Mouse (Mus musculus) limb, embryonic 15.5 days (tissue): ENCODE results near the gene Pnrc1. TPM values are rescaled to one million over a fixed set of nuclear protein-coding genes. Genes with fewer than 3 reads are reported as not detected.

Experiments
- ATAC-seq: fragments of 200-750 bp; cut with Nextera tagmentation; 2 replicates; pipeline ENCODE4 v1.8.0; 2017; ENCODE audit warnings: low read depth, moderate TSS enrichment; ENCODE audit not compliant: insufficient number of reproducible peaks, low FRiP score, low TSS enrichment
- H3K27ac ChIP-seq: fragments of 300-500 bp; sonication (generic); 2 replicates; pipeline ENCODE4 v1.5.1; 2015; ENCODE audit warnings: moderate library complexity, mild to moderate bottlenecking, inconsistent platforms
- H3K27me3 ChIP-seq: fragments of 300-500 bp; sonication (generic); 2 replicates; pipeline ENCODE4 v1.6.1; 2015; ENCODE audit warnings: inconsistent platforms
- H3K36me3 ChIP-seq: fragments of 300-500 bp; sonication (generic); 2 replicates; pipeline ENCODE4 v1.6.1; 2015; ENCODE audit warnings: inconsistent platforms
- H3K4me1 ChIP-seq: fragments of 300-500 bp; sonication (generic); 2 replicates; pipeline ENCODE4 v1.6.1; 2015; ENCODE audit warnings: inconsistent platforms
- H3K4me2 ChIP-seq: fragments of 300-500 bp; sonication (generic); 2 replicates; pipeline ENCODE4 v1.6.1; 2015; ENCODE audit warnings: mild to moderate bottlenecking, inconsistent platforms
- H3K4me3 ChIP-seq: fragments of 300-500 bp; sonication (generic); 2 replicates; pipeline ENCODE4 v1.5.1; 2015; ENCODE audit warnings: mild to moderate bottlenecking, inconsistent platforms
- H3K9ac ChIP-seq: fragments of 300-500 bp; sonication (generic); 2 replicates; pipeline ENCODE4 v1.6.1; 2015; ENCODE audit warnings: inconsistent platforms
- H3K9me3 ChIP-seq: fragments of 300-500 bp; sonication (generic); 2 replicates; pipeline ENCODE4 v1.6.1; 2016; ENCODE audit warnings: inconsistent platforms
- WGBS: fragments of 180-500 bp; shearing (Covaris S2); methylation state at CpG from one replicate; pipeline ENCODE4 v1.1.7; 2015; 5-methylcytosine and 5-hydroxymethylcytosine counted together
- polyA plus RNA-seq: library from polyadenylated mRNA; unstranded; fragments of >200 nt; fragmentation: Nextera tagmentation; extraction: Ambion mirVana; gene quantifications from 2 replicates; pipeline ENCODE4 v1.2.1, GENCODE M21; 2015

The Pnrc1 gene
- polyA plus RNA-seq, 1 experiment from 2014 or later: 98.1 TPM

- H3K36me3 ChIP-seq: no peaks in the 10 kb centered on the region
- H3K4me3 ChIP-seq: no peak overlapping the region
- no peaks in the 10 kb centered on the region for H3K9me3 ChIP-seq
- H3K4me2 ChIP-seq: no peak overlapping the region
- no peaks in the 10 kb centered on the region for H3K4me1 ChIP-seq
- H3K27me3 ChIP-seq: no peaks in the 10 kb centered on the region
- ATAC-seq: no peak
- H3K9ac ChIP-seq: no peak overlapping the region
- H3K27ac ChIP-seq: no peak overlapping the region
- 16% methylated on average over 16 of the region's 16 CpGs for WGBS
Measured at GRCm38 (mm10) chr4:33292409-33293370, 2.7 kb upstream of the Pnrc1 start.

GRCm38 (mm10) chr4:33290878-33291277, 915 bp upstream of the Pnrc1 start:
- no peak overlapping the region for H3K9ac ChIP-seq
- H3K4me3 ChIP-seq: no peak overlapping the region
- no peaks in the 10 kb centered on the region for H3K9me3 ChIP-seq
- no peak overlapping the region for H3K4me2 ChIP-seq
- 59% methylated on average over 4 of the region's 4 CpGs for WGBS
- no peaks in the 10 kb centered on the region for H3K36me3 ChIP-seq
- H3K27ac ChIP-seq: no peak overlapping the region
- no peaks in the 10 kb centered on the region for H3K4me1 ChIP-seq
- ATAC-seq: no peak
- no peaks in the 10 kb centered on the region for H3K27me3 ChIP-seq

- Histone ChIP-seq H3K27ac (peak overlapping the region; percentile 64), H3K9me3 (no peaks in the 10 kb centered on the region), H3K4me2 (peak overlapping the region; percentile 38), H3K27me3 (no peaks in the 10 kb centered on the region), H3K36me3 (no peaks in the 10 kb centered on the region), H3K9ac (no peak overlapping the region; the same call in 1 of the 2 replicates), H3K4me1 (no peaks in the 10 kb centered on the region), H3K4me3 (peak overlapping the region; percentile 36)
- 72% methylated on average over 12 of the region's 12 CpGs for WGBS
- no peak for ATAC-seq
Measured at GRCm38 (mm10) chr4:33289106-33289650, 785 bp downstream of the Pnrc1 start.

DNA sequence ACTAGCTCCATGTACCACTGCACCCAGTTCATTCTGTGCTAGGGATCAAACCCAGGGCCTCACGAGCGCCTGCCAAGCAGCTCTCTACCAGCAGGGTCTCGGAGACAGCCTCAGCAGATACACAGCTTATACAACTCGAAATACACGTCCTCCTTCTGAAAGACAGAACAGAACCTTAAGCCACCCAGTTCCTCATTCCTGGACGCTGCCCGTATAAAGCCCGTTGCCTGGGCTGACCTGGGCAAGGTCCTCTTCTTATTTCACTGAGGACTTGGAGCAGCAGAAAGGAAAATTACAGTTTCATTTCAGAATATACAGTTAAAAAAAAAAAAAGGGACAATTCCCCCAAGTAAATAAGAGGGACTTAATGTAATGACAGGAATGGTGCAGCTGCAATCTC, 4.5 kb downstream of the Pnrc1 start:
- Histone ChIP-seq H3K36me3 (no peaks in the 10 kb centered on the region), H3K4me2 (no peak overlapping the region), H3K27ac (no peak overlapping the region), H3K4me3 (no peak overlapping the region), H3K9me3 (no peaks in the 10 kb centered on the region), H3K27me3 (no peaks in the 10 kb centered on the region), H3K4me1 (no peaks in the 10 kb centered on the region), H3K9ac (no peak overlapping the region)
- 90% methylated on average over 8 of the region's 8 CpGs for WGBS
- no peak for ATAC-seq

- Histone ChIP-seq H3K27me3 (no peaks in the 10 kb centered on the region), H3K4me1 (no peaks in the 10 kb centered on the region), H3K27ac (no peak overlapping the region), H3K9ac (no peak overlapping the region), H3K9me3 (no peaks in the 10 kb centered on the region), H3K36me3 (no peaks in the 10 kb centered on the region), H3K4me3 (no peak overlapping the region), H3K4me2 (no peak overlapping the region)
- WGBS: 77% methylated on average over 5 of the region's 5 CpGs
- ATAC-seq: no peak
Measured at GRCm38 (mm10) chr4:33284083-33284880, 5.7 kb downstream of the Pnrc1 start.

GRCm38 (mm10) chr4:33281891-33282685, 7.9 kb downstream of the Pnrc1 start:
- no peak overlapping the region for H3K9ac ChIP-seq
- no peaks in the 10 kb centered on the region for H3K27me3 ChIP-seq
- no peaks in the 10 kb centered on the region; the same call in 1 of the 2 replicates for H3K4me1 ChIP-seq
- WGBS: 75% methylated on average over 3 of the region's 3 CpGs
- no peak overlapping the region for H3K4me2 ChIP-seq
- no peaks in the 10 kb centered on the region for H3K9me3 ChIP-seq
- ATAC-seq: no peak
- no peaks in the 10 kb centered on the region for H3K36me3 ChIP-seq
- no peak overlapping the region for H3K4me3 ChIP-seq
- no peak overlapping the region for H3K27ac ChIP-seq

GRCm38 (mm10) chr4:33273437-33273836, 16.5 kb downstream of the Pnrc1 start:
- Histone ChIP-seq H3K9ac (no peak overlapping the region), H3K36me3 (no peaks in the 10 kb centered on the region), H3K4me1 (no peaks in the 10 kb centered on the region; the same call in 1 of the 2 replicates), H3K9me3 (no peaks in the 10 kb centered on the region), H3K4me3 (no peak overlapping the region), H3K27me3 (no peaks in the 10 kb centered on the region), H3K4me2 (no peak overlapping the region), H3K27ac (no peak overlapping the region)
- 48% methylated on average over 3 of the region's 3 CpGs for WGBS
- no peak for ATAC-seq

DNA sequence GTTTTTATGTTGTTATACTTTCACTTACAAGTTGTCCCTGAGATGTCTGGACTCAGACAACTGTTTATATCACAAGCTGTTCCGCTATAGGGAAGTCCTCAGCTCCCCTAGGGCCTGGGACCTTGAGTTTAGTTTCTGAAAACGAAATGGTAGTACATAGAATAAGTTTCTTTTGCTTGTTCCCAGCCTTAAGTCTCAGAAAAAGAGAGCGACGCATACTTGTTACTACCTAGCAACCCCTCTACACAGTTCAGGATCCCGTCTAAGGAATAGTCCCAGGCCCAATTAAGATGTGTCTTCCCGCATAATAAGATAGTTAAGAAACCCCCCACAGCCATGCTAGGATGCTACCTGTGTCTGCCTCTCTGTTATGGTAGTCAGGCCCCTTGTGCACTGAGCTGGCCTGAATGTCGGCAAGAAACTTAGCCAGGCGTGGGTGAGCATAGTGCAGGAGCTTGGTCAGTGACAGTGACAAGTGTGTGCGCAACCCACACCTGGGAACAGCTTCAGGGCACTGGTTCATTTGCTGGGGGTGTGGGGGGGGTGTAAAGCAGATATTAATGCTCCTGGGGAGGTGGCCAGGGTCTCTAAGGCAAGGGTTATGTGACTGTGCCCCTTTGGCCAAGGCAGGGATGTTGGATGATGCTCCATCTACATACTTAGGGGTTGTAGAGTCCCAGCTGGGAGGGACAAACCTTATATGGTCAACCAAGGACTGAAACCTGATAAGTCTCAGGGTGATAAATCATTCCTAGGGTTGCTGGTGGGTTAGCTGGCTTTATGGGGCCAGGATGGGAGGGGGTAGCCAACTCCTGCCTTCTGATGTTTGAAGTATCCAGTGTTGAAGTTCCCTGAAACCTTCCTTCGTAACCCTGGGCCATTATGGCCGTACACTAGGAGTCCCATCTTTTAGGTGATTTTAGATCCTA, 19.3 kb downstream of the Pnrc1 start:
- H3K4me3 ChIP-seq: no peak overlapping the region
- 76% methylated on average over 11 of the region's 11 CpGs for WGBS
- no peaks in the 10 kb centered on the region for H3K27me3 ChIP-seq
- no peaks in the 10 kb centered on the region for H3K36me3 ChIP-seq
- H3K9me3 ChIP-seq: no peaks in the 10 kb centered on the region
- no peaks in the 10 kb centered on the region for H3K4me1 ChIP-seq
- no peak overlapping the region for H3K4me2 ChIP-seq
- H3K9ac ChIP-seq: no peak overlapping the region
- no peak for ATAC-seq
- H3K27ac ChIP-seq: no peak overlapping the region

DNA sequence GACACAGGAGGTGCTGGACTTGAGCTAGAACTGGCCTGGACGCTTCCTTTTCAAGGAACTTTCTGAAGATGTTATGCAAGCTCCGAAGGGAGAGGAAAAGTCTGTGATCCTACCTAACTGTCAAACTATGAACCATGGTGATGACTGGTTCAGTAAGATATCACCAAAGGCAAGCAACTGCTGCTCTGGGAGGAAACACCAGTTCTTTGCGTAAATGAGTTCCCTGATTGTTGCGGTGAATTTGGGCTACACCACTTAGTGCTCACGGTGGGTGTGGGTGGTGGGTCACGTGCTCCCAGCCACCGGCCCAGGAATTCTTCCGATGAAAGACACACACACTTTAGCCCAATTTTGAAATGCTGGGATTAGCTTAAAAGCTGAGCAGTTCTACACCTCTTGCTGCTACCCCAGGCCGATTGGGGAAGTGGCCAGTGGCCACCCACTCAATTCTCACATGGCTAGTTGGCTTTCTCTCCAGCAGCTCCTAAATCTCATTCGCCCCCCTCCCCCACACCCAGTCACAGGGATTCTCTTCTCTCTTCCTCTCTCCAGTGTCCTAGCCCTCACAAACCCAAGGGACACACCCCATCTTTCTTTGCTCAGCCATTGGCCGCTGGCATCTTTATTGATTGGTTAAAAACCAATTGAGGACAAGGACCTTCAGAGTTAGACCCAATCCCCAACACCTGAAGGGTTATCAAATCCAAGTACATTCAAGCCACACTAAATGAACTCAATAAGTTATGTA, 24.8 kb downstream of the Pnrc1 start:
- no peak overlapping the region for H3K27ac ChIP-seq
- 88% methylated on average over 11 of the region's 11 CpGs for WGBS
- ATAC-seq: no peak

DNA sequence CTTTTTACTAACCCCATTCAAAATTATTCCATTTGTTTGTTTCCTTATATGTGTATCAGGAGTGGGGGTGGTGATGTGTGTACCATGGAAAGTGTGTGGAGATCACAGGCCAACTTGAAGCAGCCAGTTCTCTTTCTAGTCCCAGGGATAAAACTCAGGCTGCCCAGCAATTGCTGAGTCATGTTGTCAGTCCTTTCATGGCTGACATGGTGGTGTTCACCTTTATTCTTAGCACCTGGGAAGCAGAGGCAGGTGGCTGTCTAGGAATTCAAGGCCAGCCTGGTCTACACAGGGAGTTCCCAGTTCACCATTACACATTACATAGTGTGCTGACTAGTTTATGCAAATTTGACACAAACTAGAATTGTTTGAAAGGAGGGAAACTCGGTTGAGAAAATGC, 27.1 kb downstream of the Pnrc1 start:
- H3K27me3 ChIP-seq: no peaks in the 10 kb centered on the region
- no peaks in the 10 kb centered on the region for H3K36me3 ChIP-seq
- peaks cover 6% of the 10 kb centered on the region; the same call in 1 of the 2 replicates for H3K4me1 ChIP-seq
- WGBS: 89% methylated on average over 1 of the region's 1 CpGs
- H3K4me2 ChIP-seq: no peak overlapping the region
- no peak overlapping the region for H3K4me3 ChIP-seq
- no peaks in the 10 kb centered on the region for H3K9me3 ChIP-seq
- H3K9ac ChIP-seq: no peak overlapping the region
- no peak overlapping the region for H3K27ac ChIP-seq
- ATAC-seq: no peak

More for the DNA sequence above, 24.8 kb downstream of the Pnrc1 start:
- H3K9ac ChIP-seq: no peak overlapping the region
- no peak overlapping the region for H3K4me3 ChIP-seq
- H3K27me3 ChIP-seq: no peaks in the 10 kb centered on the region
- H3K4me1 ChIP-seq: peaks cover 6% of the 10 kb centered on the region; the same call in 1 of the 2 replicates
- H3K4me2 ChIP-seq: no peak overlapping the region
- no peaks in the 10 kb centered on the region for H3K9me3 ChIP-seq
- no peaks in the 10 kb centered on the region for H3K36me3 ChIP-seq
